Mouse (Mus musculus): Measurements from ENCODE around the gene Pard6b.

GRCm38 (mm10) chr2:168076840-168077576 is 3.8 kb upstream of the Pard6b start:
- TF ChIP-seq CTCF (IDR thresholded peaks at IDR 0.05) (no peak), EP300 (IDR thresholded peaks at IDR 0.05) (peak; percentile 59)
